Mouse (Mus musculus): Measurements from ENCODE around the gene Tacstd2.
"Not testable (repeated sequence)": the region's sequence is repeated elsewhere in the genome, so short reads cannot be mapped to it uniquely, and the experiment has no call there.

The Tacstd2 gene

DNA sequence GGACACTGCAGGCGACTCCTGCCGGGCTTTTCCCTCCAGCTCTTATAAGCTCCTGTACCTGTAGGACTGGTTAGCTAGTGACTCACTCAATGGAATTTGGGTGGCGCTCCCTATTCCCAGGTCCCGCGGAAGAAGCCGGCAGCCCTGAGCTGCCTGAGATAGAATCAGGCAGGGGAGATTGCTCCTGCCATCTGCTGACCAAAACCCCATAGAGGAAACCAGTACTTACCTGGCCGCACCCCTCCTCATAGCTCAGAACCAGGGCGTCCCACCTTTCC lies at the start of gene Tacstd2:
Tacstd2 (minus strand) TSS at position 20 of the 278 bp plus-strand sequence.
- DNase-seq (ENCODE audit: low spot score) = no peak

DNA sequence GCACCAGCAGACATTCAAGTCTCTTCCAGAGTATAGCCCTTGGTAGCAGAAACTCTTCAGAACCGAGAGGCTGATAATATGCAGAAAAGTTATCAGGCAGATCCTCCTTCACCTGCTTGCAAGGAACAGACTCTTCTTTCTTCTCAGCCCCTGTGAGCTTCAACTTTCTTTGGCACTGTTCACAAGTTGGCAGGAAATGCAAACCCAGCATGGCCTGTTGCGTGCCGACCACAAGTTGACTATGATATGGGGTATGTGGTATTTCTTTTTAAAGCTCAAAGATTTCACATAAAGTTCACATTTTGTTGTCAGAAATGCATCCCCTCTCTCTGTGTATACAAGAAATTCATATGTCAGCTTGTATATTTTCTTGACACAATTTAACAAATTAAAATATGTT lies 30.7 kb upstream of the Tacstd2 start:
- DNase-seq (ENCODE audit: low spot score) = no peak

DNA sequence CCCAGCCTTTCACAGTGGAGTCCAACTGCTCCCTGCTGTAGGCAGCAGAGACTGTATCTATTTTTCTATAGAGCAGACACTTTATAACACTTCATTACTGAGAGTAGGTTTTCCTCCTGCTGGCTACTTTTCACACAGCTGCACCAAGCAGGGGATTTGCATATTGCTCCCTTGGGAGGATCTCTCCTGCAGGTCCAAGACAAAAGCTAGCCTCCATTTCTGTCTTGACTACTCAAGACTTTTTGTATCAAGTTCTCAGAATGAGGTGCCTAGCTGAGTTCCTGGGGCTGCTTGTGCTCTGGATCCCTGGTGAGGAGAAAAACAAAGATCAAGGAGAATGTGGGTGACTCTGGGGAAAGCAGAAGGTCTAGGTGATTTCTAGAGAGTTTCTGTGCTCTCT lies 19.8 kb upstream of the Tacstd2 start:
- no peak for DNase-seq (ENCODE audit: low spot score)

DNA sequence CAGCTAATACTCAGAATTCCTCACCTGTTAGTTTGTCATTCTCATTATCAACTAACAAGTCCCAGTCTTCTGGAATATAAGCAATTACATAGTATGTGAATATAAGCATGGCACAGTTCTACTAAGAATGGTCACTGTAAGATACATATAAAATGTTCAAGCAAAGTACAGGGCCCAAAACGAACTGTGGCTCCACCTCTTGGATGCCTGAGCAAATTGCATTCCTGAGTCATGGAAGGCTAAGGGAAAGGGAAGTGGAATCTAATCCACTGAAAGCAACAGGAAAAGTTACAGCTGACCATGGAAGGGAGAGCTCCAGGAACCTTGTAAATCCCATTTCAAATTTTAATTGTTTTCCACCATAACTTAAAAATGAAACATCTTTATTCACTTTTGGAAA lies 14.0 kb upstream of the Tacstd2 start:
- DNase-seq (ENCODE audit: low spot score) = no peak

DNA sequence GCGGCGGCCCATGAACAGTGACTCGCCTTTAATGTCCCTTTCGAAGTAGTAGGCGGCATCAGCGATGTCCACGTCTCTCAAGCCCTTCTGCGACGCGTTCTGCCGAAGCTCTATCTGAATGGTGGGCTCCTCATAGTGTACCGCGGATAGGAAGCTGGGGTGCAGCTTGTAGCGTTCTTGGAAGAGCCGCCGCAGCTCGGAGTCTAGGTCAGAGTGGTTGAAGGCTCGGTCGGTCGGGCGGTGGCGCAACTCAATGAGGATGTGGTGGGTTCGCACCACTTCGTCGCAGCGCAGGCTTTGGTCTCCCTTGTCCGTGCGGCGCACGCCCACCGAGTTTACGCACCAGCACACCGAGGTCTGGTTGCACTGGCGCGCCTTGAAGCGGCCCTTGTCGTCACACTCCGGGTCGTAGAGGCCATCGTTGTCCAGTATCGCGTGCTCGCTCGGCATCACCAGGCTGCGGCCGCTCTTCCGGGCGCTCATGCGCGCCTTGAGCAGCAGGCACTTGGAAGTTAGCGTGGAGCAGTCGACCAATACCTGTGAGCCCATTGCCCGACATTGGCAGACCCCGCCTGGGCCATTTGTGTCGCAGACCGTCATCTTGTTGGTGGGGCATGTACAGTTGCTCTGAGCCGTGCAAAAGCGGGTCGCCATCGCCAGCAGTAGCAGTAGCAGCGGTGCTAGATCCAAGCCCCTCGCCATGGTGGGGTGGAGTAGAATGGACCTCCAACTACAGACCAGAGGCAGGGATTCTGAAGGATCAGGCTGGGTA lies 405 bp downstream of the Tacstd2 start:
- no peak for DNase-seq (ENCODE audit: low spot score)

DNA sequence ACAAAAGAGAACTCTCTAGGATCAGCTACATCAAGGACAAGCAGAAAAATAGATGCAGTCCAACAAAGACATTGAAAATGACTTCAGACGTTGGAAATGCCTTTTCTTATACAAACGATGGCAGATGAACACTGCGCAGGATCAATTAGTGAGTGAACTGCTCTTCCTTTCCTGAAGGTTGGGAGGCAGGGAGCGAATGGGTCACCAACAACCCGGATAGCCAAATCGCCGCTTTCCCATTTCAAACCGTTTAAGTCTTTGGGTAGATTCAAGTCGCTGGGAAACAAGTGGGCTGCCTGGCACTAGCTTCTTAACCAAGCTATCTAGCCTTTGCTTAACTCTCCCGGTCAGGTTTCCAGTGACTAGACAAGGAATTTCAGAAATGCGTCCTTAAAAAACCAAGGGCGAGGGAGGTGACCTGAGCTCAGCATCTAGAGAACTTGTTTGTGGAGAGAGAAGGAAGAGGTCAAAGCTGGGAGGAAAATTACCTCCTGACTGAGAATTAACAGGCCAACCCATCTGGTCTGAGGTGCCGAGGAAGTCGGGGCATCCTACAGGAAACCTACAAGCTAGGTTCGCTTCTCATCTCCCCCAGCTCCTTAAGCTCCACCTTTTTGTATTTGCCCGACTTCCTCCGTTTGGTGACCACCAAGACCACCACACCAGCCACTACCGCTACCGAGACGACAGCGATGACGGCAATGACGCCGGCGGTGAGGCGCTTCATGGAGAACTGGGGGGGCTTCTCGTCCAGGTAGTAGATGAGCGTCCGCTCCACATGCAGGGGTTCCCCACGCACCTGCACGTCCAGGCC lies 1.2 kb downstream of the Tacstd2 start:
- no peak for DNase-seq (ENCODE audit: low spot score)

DNA sequence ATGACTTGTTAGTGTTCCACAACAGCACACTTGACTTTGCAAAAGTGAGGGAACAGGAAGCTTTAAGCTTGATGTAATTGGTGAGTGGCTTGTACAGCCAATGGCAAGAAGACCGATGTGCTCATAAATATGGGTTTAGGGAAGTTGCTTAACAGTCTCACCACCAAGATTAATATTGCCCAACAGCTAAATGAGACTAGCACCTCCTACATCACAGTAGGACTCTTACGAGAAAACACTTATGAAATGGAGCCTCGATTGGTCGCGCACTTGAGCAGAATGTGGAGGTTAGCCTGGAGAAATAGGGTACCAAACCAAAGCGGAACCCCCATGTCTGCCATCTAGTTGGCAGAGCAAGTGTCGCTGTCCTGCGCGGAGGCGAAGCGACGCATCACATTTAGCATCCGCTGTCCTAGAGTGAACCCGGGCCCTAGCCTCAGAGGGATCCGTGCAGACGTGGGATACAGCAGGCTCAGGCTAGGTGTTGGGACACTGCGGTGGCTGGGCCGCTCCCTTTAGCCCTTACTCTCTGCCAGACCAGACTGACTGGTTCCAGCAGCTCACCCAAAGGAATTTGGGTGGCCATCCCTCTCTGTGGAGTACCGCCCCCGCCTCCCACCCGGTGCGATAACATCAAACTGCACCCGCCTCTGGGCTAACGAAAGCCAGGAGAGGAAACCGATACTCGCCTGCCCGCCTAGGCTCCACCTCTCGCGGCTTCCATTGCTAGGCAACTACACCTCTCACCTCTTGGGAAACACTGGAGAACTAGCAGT lies 2.7 kb downstream of the Tacstd2 start:
- no peak for DNase-seq (ENCODE audit: low spot score)

DNA sequence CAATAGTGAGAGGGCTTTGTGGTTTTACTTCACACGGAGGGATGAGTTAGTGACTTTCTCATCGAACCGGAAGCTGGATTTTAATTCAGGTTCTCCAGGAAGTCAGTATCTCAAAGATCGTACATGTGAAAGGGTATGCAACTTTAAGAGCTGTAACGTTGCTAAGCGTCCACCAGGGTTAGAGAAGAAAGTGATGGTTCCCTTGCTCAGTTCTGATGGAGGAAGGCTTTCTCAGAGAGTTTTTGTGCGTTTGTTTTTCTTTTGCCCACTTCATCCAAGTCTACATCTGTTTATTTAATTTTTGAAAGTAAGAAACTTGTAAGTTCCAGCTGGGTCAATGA lies 3.8 kb downstream of the Tacstd2 start:
- no peak for DNase-seq (ENCODE audit: low spot score)

DNA sequence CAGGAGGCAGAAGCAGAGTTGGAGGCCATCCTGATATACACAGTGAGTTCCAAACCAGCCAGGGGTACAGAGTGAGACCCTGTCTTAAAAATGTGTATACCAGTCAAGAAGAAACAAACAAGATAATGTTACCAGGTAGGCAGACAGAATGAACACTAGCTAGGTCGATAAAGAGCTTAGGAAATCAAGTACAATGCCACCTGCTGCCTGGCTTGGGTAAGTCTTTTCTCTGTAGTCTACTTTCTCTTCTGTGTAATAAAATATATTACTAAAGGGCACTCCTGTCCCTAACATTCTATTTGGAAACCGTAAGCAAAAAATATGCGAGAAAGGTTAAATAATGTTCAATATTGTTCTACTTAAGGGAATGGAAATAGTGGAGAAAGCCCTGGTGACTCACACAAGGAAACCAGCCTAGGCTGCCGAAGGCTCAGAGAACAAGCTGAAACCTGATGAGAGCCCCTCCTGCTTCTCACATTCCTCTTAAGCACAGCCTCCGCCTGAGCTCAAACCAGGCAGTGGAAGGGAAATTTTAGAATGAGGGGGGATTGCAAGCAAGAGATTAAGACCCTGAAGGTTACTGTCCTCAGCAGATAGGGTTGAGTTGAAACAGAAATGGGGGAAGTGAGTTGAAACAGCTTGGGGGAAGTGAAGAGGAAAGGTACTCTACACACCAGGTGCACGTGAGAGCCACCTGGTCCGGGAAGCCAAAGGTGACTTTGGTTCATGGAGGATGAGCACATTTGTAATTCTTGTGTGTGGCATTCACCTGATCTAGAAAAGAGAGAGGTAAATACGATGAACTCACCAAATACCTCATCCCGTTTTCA lies 4.4 kb downstream of the Tacstd2 start:
- DNase-seq (ENCODE audit: low spot score) = no peak

DNA sequence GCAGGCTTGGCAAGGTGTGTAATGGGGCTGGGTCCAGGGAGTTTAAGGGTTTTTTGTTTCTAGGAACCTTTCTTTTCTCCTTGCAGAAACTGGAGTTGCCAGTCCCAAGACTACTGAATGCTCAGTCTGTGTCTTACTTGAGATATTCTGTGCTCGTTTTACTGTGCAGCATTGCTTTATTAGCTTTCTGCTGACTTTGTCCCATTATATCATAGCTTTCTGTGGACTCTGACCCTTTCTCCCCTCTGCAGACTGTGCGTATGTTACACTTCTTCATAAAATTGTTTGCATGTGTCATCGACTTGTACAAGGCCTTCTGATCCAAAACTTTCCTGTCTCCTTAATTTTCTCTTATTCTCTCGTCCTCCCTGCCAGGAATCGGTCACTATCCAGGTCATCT lies 9.2 kb downstream of the Tacstd2 start:
- DNase-seq (ENCODE audit: low spot score) = no peak

DNA sequence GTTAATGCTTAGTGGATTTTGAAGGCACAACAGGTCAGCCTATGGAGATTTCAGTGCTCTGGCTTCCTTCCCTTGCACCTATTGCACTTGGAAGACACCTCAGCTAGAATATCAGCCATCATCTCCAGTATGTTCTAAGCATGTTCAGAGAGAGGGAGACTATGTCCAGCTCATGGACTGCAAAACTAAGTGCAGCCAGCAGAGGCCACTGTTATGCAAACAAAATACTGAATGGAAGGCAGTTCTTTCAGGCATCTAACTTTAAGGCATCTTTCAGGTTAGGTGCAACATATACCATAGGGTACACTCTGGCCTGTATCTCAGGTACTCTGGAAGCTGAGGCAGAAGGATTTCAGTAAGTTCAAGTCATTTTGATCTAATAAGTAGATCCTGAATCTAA lies 24.8 kb downstream of the Tacstd2 start:
- no peak for DNase-seq (ENCODE audit: low spot score)

DNA sequence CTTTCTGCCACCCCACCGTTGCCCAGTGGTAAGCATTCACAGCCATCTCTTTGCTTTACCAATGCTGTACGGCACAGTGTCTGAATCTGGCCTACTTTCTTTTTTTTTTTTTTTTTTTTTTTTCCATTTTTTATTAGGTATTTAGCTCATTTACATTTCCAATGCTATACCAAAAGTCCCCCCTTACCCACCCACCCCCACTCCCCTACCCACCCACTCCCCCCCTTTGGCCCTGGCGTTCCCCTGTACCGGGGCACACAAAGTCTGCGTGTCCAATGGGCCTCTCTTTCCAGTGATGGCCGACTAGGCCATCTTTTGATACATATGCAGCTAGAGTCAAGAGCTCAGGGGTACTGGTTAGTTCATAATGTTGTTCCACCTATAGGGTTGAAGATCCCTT lies 33.7 kb downstream of the Tacstd2 start:
- DNase-seq (ENCODE audit: low spot score) = not testable (repeated sequence)

DNA sequence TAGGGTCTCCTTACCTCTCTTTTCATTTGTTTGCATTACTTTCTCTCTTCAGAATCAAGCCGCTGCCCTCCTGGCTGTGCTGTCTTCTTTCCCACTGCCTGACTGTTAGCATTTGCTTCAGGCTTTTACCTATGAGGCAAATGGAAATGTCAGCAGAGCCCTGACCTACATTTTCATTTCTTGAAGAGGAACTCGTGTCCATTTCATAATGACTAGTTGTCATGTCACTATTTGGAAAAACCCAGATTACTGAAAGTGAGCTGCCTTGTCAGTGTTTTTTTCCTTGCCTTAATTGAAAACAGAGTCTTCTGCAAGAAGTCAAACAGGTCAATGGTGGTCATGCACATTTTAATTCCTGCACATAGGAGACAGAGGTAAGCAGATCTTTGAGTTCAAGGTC lies 43.8 kb downstream of the Tacstd2 start, which contains the start of gene Il23r:
Il23r (minus strand) TSS at position 101 of the 400 bp plus-strand sequence.
- DNase-seq (ENCODE audit: low spot score) = no peak

All from MN1 (cell line).